Mouse (Mus musculus): ENCODE measurements around the gene Timd2.
"Not testable (repeated sequence)": the region's sequence is repeated elsewhere in the genome, so short reads cannot be mapped to it uniquely, and the experiment has no call there.

Timd2 gene

GRCm38 (mm10) chr11:46663215-46663614 lies 43.6 kb downstream of the Timd2 start:
- CTCF ChIA-PET, result no interaction called here

- CTCF ChIA-PET, result no interaction called here
These were observed 54.4 kb downstream of the Timd2 start for GRCm38 (mm10) chr11:46652476-46652875.

GRCm38 (mm10) chr11:46649655-46650054 lies 57.2 kb downstream of the Timd2 start:
- CTCF ChIA-PET, result not testable (repeated sequence)

- CTCF ChIA-PET, result interaction anchor here (0.6 kb wide), 1 partner anchor 88 kb away, joined by 6 read pairs; no protein-coding TSS in a partner anchor
These were observed 62.0 kb downstream of the Timd2 start for GRCm38 (mm10) chr11:46644824-46645223.

GRCm38 (mm10) chr11:46636568-46636967 lies 70.3 kb downstream of the Timd2 start:
- CTCF ChIA-PET, result no interaction called here

GRCm38 (mm10) chr11:46635516-46635915 lies 71.3 kb downstream of the Timd2 start:
- CTCF ChIA-PET, result interaction anchor here (0.7 kb wide), 1 partner anchor 710 kb away, joined by 3 read pairs; no protein-coding TSS in a partner anchor

GRCm38 (mm10) chr11:46631635-46632034 lies 75.2 kb downstream of the Timd2 start:
- CTCF ChIA-PET, result no interaction called here

GRCm38 (mm10) chr11:46629211-46629795 lies 77.6 kb downstream of the Timd2 start, which contains the start of gene Dppa1:
Gene Dppa1, minus strand, starts transcription at chr11:46629261.
- CTCF ChIA-PET, result no interaction called here

- CTCF ChIA-PET, result no interaction called here
These were observed 86.3 kb downstream of the Timd2 start for GRCm38 (mm10) chr11:46620414-46621168.

- CTCF ChIA-PET, result no interaction called here
These were observed 86.9 kb downstream of the Timd2 start for GRCm38 (mm10) chr11:46619929-46620328.
